Mouse (Mus musculus) adipocyte (in vitro differentiated cells): ENCODE results near the gene Skiv2l.

ENCODE experiments used
- DNase-seq: peaks from one replicate; pipeline ENCODE4 v3.0.0-alpha.2; 2016; ENCODE audit warnings: low spot score

The Skiv2l gene

GRCm38 (mm10) chr17:34849722-34850516, at the start of gene Skiv2l, which contains the start of gene Nelfe:
Skiv2l (minus strand) TSS chr17:34850210.
Nelfe (plus strand) TSS chr17:34850391.
- DNase-seq: peak; percentile 98

GRCm38 (mm10) chr17:34899053-34899889, 49.3 kb upstream of the Skiv2l start:
- peak; percentile 48 for DNase-seq

DNA sequence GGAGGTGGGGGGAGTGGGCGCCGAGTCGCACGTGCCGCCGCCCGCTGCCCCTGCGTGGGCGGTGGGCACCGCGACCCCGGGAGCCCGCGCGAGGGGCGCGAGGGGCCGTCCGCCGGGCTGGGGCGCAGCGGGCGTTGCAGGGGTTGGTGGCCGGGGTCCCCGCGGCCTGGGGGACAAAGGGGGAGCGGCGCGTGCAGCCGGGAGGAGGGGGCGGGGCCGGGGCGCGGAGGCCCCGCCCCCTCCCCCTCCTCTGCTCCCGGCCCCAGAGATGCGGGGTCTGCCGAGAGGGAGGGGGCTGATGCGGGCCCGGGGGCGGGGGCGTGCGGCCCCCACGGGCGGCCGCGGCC, 48.7 kb upstream of the Skiv2l start:
- DNase-seq: no peak

- peak; percentile 87 for DNase-seq
These were observed 48.2 kb upstream of the Skiv2l start, which contains the start of the genes C2 and Ehmt2 for GRCm38 (mm10) chr17:34898160-34898586. C2 (minus strand) TSS chr17:34898265. Ehmt2 (plus strand) TSS chr17:34898469.

- DNase-seq: peak; percentile 78
These were observed 47.6 kb upstream of the Skiv2l start for GRCm38 (mm10) chr17:34897373-34898159.

GRCm38 (mm10) chr17:34896366-34896765, 46.4 kb upstream of the Skiv2l start:
- no peak for DNase-seq

DNA sequence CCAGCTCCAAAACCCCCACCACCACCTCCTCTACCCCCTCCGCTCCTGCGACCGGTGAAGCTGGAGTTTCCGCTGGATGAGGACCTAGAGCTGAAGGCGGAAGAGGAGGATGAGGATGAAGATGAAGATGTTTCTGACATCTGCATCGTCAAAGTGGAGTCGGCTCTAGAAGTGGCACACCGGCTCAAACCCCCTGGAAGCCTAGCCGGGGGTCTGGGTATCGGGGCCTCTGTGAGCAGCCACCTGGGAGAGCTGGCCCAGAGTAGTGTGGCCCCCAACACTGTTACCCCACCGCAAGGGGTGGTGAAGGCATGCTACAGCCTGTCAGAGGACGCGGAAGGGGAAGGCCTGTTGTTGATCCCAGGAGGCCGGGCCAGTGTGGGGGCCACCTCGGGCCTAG, 45.7 kb upstream of the Skiv2l start:
- no peak for DNase-seq

DNA sequence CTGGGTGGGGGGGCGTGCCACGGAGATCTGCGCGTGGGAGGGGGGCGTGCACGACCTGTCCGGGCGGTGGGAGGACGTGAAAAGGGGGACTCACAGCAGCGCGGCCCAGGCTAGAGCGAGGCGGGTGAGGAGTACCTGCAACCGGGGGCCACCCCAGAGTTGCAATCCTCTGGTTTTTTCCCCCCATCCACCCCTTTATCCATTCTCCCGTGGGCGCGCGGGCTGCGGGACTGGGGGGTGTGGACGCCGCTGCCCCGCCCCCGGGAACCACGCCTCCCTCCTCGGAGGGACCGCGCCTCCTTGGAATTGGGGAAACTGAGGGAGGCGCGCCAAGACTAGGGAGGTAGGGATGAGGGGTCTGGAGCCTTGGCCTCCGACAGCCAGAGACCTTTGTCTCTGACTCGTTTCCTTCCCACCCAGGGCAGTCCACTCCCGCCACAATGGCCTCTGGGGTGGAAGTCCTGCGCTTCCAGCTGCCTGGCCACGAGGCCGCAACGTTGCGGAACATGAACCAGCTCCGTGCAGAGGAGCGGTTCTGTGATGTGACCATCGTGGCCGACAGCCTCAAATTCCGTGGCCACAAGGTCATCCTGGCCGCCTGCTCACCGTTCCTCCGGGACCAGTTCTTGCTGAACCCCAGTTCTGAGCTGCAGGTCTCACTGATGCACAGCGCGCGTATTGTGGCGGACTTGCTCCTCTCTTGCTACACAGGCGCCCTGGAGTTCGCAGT, 45.0 kb upstream of the Skiv2l start:
- DNase-seq: peak; percentile 43

DNA sequence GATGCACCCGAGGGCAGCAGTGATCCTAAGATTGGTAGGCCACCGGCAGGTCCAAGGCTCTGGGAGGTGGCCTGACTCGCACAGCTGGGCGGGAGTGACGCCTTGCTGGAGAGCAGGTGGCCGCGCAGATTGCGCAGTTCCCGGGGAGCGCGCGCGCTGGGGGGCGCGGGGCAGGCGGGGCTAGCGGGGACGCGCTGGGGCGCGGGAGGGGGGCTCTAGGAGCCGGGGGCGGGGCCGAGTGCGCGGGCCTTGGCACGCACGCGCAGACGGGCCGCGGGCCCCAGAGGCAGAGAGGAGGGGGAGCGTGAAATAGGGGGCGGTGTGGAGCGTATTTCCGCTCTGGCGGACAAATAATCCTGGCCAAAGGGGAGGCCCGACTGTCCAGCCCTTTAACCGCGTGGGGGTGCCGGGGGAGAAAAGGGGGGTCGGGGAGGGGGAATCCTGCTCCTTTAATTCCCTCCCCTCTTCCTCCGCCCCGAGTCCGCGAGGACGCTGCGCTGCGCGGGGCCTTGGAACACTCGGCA, 44.1 kb upstream of the Skiv2l start:
- DNase-seq: peak; percentile 97

- DNase-seq: no peak
These were observed 43.2 kb upstream of the Skiv2l start for GRCm38 (mm10) chr17:34893072-34893824.

GRCm38 (mm10) chr17:34891377-34891776, 41.4 kb upstream of the Skiv2l start:
- DNase-seq: no peak

DNA sequence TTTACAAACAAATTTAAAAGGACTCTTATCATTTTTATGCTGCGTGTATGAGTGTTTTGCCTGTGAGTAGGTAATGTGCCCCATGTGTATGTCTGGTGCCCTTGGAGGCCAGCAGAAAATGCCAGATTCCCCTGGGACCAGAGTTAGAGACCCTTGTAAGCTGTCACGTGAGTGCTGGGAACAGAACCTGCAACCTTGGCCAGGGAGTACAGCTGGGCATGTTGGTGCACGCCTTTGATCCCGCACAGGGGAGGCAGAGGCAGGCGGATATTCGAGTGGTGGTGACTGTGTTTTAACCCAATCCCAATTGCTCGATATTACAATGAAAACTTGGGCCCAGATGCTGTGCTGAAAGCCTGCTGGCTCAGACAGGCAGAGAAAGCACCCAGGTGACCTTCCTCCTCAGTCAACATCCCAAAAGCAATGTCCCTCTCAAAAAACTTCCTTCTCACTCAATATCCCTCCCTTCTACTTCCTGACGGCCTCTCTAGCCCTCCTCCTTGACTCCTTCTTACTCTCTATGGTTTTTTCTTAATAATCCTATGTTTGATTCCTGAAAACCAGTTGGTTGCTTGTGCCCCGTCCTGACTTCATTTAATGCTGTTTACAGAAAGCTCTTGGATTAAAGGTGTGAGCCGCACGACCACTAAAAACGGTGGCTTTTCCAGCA, 40.2 kb upstream of the Skiv2l start:
- no peak for DNase-seq

DNA sequence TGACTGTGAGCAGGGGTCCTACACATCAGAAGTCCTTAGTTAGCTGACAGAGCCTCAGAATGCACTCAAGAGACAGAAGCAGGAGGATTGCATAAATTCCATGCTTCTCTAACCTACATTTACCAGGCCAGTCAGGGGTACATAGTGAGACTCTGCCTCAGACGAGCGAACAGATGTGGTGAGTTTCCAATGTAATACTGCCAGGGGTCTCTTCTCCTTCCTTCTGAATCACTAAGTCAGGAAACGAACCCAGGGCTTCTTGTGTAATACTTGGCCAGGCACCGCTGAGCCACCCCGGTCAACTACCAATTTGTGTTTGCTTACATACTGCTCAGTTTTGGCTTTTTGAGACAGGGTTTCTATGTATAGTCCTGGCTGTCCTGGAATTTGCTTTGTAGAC, 37.9 kb upstream of the Skiv2l start:
- DNase-seq: no peak

GRCm38 (mm10) chr17:34885615-34886014, 35.6 kb upstream of the Skiv2l start:
- no peak for DNase-seq

DNA sequence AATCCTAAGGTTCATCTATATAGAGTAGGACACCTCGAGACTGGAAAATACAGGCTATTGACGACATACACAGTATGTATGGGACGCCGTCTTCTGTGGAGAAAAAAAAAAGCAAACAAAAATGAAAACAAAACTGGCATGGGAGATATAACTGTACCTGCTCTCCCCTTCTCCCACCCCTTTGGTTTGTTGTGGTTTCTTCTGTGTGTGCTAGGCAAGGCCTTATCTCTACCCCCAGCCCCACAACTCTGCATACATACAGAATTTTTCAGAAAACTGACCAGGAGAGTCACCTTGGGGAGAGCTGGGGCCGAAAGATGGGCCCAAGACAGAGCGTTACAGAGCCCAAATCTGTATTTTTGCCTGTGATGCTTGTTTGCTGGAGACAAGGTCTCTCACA, 34.7 kb upstream of the Skiv2l start:
- no peak for DNase-seq

DNA sequence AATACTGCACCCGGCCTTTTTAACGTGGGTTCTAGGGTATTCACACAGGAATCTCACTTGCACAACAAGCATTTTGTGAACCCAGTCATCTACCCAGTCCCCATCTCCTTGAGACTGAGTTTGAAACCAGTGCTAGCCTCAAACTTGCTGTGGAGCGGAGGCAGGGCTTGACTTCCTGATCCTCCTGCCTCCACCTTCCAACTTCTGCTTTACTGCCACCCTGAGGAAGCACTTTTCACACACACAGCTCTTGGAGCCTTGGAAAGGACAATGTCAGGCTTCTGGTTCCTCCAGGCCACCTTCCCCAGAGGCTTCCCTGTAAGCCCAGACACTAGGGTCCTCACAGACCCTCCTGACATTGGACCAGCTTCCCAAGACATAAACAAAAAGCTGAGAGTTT, 33.3 kb upstream of the Skiv2l start:
- peak; percentile 45 for DNase-seq

DNA sequence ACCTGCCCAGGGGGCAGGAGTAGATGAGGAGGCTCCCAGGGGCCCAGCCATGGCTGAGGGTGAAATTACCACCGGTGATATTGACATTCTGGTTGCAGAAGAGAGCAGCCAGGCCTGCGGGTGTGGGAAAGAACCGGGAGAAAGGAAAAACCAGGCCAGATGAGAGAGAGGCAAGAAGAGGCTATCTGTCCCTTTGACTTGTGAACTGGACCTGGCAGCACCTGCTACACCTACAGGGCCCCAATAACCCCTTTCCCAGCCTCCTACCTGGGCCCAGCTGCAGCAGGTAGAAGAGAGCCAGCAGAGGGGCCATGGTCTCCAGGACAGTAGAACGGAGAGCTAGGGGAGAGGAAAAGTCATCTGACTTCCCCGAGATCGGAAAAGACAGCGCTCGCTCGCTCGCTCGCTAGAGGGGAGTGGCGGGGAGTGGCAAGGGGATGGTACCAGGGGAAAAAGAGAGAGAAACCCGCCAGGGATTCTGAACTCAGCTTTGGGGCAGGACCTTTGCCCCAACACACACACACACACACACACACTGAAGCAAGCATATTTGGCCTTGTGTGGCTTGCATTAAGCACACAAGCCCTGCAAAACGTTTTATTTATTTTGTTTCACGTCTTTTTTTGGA, 31.8 kb upstream of the Skiv2l start, which contains the start of gene Gm20547:
Gm20547 (minus strand) TSS at position 360 of the 628 bp plus-strand sequence.
- no peak for DNase-seq

GRCm38 (mm10) chr17:34881166-34881565, 31.2 kb upstream of the Skiv2l start:
- no peak for DNase-seq

DNA sequence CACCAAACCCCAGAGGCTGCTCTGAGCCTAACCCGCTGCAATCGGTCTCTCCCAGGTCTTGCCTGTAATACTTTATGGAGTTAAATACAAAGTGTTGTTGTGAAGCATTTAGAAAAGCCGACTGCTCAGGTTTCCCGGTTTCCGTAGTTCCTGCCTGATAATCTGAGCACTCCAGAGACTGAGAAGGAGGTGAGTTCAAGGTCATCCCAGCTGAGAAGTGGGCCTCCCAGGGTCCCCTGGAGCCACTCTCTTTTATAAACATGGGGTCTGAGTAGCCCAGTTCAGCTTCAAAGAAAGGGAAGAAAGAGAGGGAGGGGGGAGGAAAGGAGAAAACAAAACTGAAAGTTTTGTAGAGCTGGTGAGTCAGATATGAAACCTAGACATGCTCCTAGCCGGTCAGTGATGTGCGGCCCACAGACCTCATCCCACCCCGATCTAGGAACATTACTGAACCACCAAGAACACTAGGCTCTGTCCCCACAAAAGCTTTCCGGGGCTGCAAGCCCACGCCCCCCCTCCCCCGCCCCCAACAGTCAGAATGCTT, 29.4 kb upstream of the Skiv2l start, which contains the start of gene Zbtb12:
Zbtb12 (plus strand) TSS at position 148 of the 544 bp plus-strand sequence.
- DNase-seq: no peak
